Mouse (Mus musculus) MEL (cell line): ENCODE measurements at regions not wholly inside any gene's neighbourhood (a gene's known extent, or its start where the extent isn't known, plus 50 kb on each side); places are given as distances from the start of the nearest gene placed in this dataset.

Experiments
- CTCF ChIP-seq, 3 experiments: IDR thresholded peaks in 2 of 3; conservative IDR thresholded peaks in 1 of 3; 2 replicates each; pipeline ENCODE4 v1.5.1; 2011 to 2012; ENCODE audit warnings: low read length in 3 of 3, low read depth in 2 of 3, mild to moderate bottlenecking in 2 of 3, improper control_type of control experiment in 1 of 3, inconsistent platforms in 1 of 3, mixed read lengths in 1 of 3, moderate library complexity in 1 of 3; ENCODE audit not compliant: control insufficient read depth in 1 of 3, insufficient read depth in 1 of 3, poor library complexity in 1 of 3, severe bottlenecking in 1 of 3
- E2F4 ChIP-seq: IDR thresholded peaks from 2 replicates; pipeline ENCODE4 v1.6.1; 2011; ENCODE audit warnings: low read depth, low read length, improper control_type of control experiment, borderline replicate concordance
- GATA1 ChIP-seq: IDR thresholded peaks from 2 replicates; pipeline ENCODE4 v1.6.1; 2011; ENCODE audit warnings: low read depth, low read length, improper control_type of control experiment
- JUND ChIP-seq: IDR thresholded peaks from 2 replicates; pipeline ENCODE4 v1.6.1; 2011; ENCODE audit warnings: low read depth, mild to moderate bottlenecking, improper control_type of control experiment, low read length
- MAZ ChIP-seq: IDR thresholded peaks from 2 replicates; pipeline ENCODE4 v1.6.1; 2012; ENCODE audit warnings: low read depth, mild to moderate bottlenecking, inconsistent platforms, low read length, improper control_type of control experiment
- MEF2A ChIP-seq: IDR thresholded peaks from 2 replicates; pipeline ENCODE4 v1.6.1; 2014; ENCODE audit warnings: low read depth, mild to moderate bottlenecking, inconsistent platforms, low read length, improper control_type of control experiment; ENCODE audit not compliant: poor library complexity, insufficient replicate concordance, severe bottlenecking; ENCODE audit errors: extremely low read depth
- MYC ChIP-seq: IDR thresholded peaks from 2 replicates; pipeline ENCODE4 v1.6.1; 2011; ENCODE audit warnings: low read depth, mild to moderate bottlenecking, low read length, improper control_type of control experiment, moderate library complexity
- POLR2A ChIP-seq, 2 experiments: IDR thresholded peaks; 2 replicates each; pipeline ENCODE4 v1.6.1; 2011 to 2012; ENCODE audit warnings: low read length in 2 of 2, mild to moderate bottlenecking in 2 of 2, control low read depth in 1 of 2, improper control_type of control experiment in 1 of 2, low read depth in 1 of 2, moderate library complexity in 1 of 2; ENCODE audit not compliant: control insufficient read depth in 1 of 2, insufficient read depth in 1 of 2, poor library complexity in 1 of 2
- POLR2AphosphoS2 ChIP-seq: IDR thresholded peaks from 2 replicates; pipeline ENCODE4 v1.6.1; 2011; ENCODE audit warnings: low read length, improper control_type of control experiment
- SMC3 ChIP-seq: IDR thresholded peaks from 2 replicates; pipeline ENCODE4 v1.6.1; 2011; ENCODE audit warnings: low read depth, low read length, improper control_type of control experiment
- TCF12 ChIP-seq: IDR thresholded peaks from 2 replicates; pipeline ENCODE4 v1.6.1; 2014; ENCODE audit warnings: low read depth, mild to moderate bottlenecking, inconsistent platforms, low read length, improper control_type of control experiment, moderate library complexity
- UBTF ChIP-seq: IDR thresholded peaks from 2 replicates; pipeline ENCODE4 v1.6.1; 2012; ENCODE audit warnings: low read depth, mild to moderate bottlenecking, inconsistent platforms, low read length, improper control_type of control experiment, moderate library complexity, borderline replicate concordance; ENCODE audit not compliant: insufficient read depth
- ZKSCAN1 ChIP-seq: IDR thresholded peaks from 2 replicates; pipeline ENCODE4 v1.6.1; 2012; ENCODE audit warnings: low read depth, mild to moderate bottlenecking, inconsistent platforms, low read length, improper control_type of control experiment, moderate library complexity

GRCm38 (mm10) chr6:50769101-50769500 is 114.9 kb upstream of the Npvf start:
- TF ChIP-seq MYC (no peak), CTCF (IDR thresholded peaks at IDR 0.05 in 2 of 3, conservative IDR thresholded peaks at IDR 0.05 in 1 of 3; ENCODE audit: control insufficient read depth in 1 of 3, insufficient read depth in 1 of 3, low read depth in 2 of 3, low read length in 3 of 3, poor library complexity in 1 of 3, severe bottlenecking in 1 of 3) (no peak), POLR2A (IDR thresholded peaks at IDR 0.05; ENCODE audit: control insufficient read depth in 1 of 2, insufficient read depth in 1 of 2, low read depth in 1 of 2, low read length in 2 of 2, poor library complexity in 1 of 2) (no peak), GATA1 (no peak), MAZ (no peak), POLR2AphosphoS2 (no peak), MEF2A (no peak), SMC3 (no peak), JUND (no peak), E2F4 (no peak), TCF12 (no peak), UBTF (no peak), ZKSCAN1 (no peak)
